Mouse (Mus musculus) hindbrain, postnatal 0 days (tissue): ENCODE measurements at regions not wholly inside any gene's neighbourhood (a gene's known extent, or its start where the extent isn't known, plus 50 kb on each side); places are given as distances from the start of the nearest gene placed in this dataset.

Experiments
- ATAC-seq: fragments of 200-750 bp; cut with Nextera tagmentation; 2 replicates; pipeline ENCODE4 v1.8.0; 2017; ENCODE audit warnings: mild to moderate bottlenecking, moderate TSS enrichment, moderate library complexity
- DNase-seq: peaks from one replicate; pipeline ENCODE4 v3.0.0-alpha.2; 2015; ENCODE audit warnings: low spot score
- H3K27ac ChIP-seq: fragments of 300-500 bp; sonication (generic); 2 replicates; pipeline ENCODE4 v1.5.1; 2014; ENCODE audit warnings: mild to moderate bottlenecking
- H3K27me3 ChIP-seq: fragments of 300-500 bp; sonication (generic); 2 replicates; pipeline ENCODE4 v1.6.1; 2014; ENCODE audit warnings: low read length, mixed read lengths; ENCODE audit not compliant: insufficient read depth
- H3K36me3 ChIP-seq: fragments of 300-500 bp; sonication (generic); 2 replicates; pipeline ENCODE4 v1.6.1; 2014; ENCODE audit warnings: low read length, mixed read lengths; ENCODE audit not compliant: insufficient read depth
- H3K4me1 ChIP-seq: fragments of 300-500 bp; sonication (generic); 2 replicates; pipeline ENCODE4 v1.6.1; 2014; ENCODE audit warnings: antibody characterized with exemption, low read length, mixed read lengths; ENCODE audit not compliant: insufficient read depth
- H3K4me2 ChIP-seq: fragments of 300-500 bp; sonication (generic); 2 replicates; pipeline ENCODE4 v1.6.1; 2014; ENCODE audit warnings: low read depth, mild to moderate bottlenecking, low read length, moderate library complexity, mixed read lengths
- H3K4me3 ChIP-seq: fragments of 300-500 bp; sonication (generic); 2 replicates; pipeline ENCODE4 v1.5.1; 2014; ENCODE audit warnings: low read length
- H3K9ac ChIP-seq: fragments of 300-500 bp; sonication (generic); replicated peaks from 2 replicates; pipeline ENCODE4 v1.6.1; 2014; ENCODE audit warnings: mild to moderate bottlenecking, low read length, moderate library complexity, mixed read lengths
- H3K9me3 ChIP-seq: fragments of 300-500 bp; sonication (generic); 2 replicates; pipeline ENCODE4 v1.6.1; 2016; ENCODE audit warnings: low read length, mixed read lengths
- CTCF ChIP-seq: IDR thresholded peaks from 2 replicates; pipeline ENCODE4 v1.5.1; 2016; ENCODE audit warnings: antibody characterized with exemption, control low read depth, low read depth
- WGBS: fragments of 180-500 bp; shearing (Covaris S2); extraction: QIAGEN DNeasy Blood & Tissue Kit; methylation state at CpG from one replicate; pipeline ENCODE4 v1.1.7; 2014; 5-methylcytosine and 5-hydroxymethylcytosine counted together

GRCm38 (mm10) chr2:78716157-78716798, 151.6 kb upstream of the Ube2e3 start:
- H3K27me3 ChIP-seq = no peaks in the 10 kb centered on the region
- no peak overlapping the region for H3K27ac ChIP-seq
- H3K4me2 ChIP-seq = no peak overlapping the region
- H3K36me3 ChIP-seq = no peaks in the 10 kb centered on the region
- DNase-seq = no peak
- H3K4me3 ChIP-seq = no peak overlapping the region
- no peaks in the 10 kb centered on the region for H3K9me3 ChIP-seq
- H3K4me1 ChIP-seq = no peaks in the 10 kb centered on the region
- H3K9ac ChIP-seq = no peak overlapping the region
- no peak for TF ChIP-seq CTCF
- WGBS = 70% methylated on average over 7 of the region's 7 CpGs
- no peak for ATAC-seq

GRCm38 (mm10) chr2:78694851-78695250, 173.1 kb upstream of the Ube2e3 start:
- ATAC-seq = no peak
- Histone ChIP-seq H3K4me3 (no peak overlapping the region), H3K9me3 (no peaks in the 10 kb centered on the region), H3K4me2 (no peak overlapping the region), H3K36me3 (no peaks in the 10 kb centered on the region), H3K27ac (no peak overlapping the region), H3K4me1 (no peaks in the 10 kb centered on the region), H3K9ac (no peak overlapping the region), H3K27me3 (no peaks in the 10 kb centered on the region)
- no peak for TF ChIP-seq CTCF
- 49% methylated on average over 6 of the region's 6 CpGs for WGBS
- no peak for DNase-seq

GRCm38 (mm10) chr2:78656668-78657067, 211.3 kb upstream of the Ube2e3 start:
- ATAC-seq (no peak), DNase-seq (peak; percentile 11)
- 63% methylated on average over 2 of the region's 2 CpGs for WGBS

DNA sequence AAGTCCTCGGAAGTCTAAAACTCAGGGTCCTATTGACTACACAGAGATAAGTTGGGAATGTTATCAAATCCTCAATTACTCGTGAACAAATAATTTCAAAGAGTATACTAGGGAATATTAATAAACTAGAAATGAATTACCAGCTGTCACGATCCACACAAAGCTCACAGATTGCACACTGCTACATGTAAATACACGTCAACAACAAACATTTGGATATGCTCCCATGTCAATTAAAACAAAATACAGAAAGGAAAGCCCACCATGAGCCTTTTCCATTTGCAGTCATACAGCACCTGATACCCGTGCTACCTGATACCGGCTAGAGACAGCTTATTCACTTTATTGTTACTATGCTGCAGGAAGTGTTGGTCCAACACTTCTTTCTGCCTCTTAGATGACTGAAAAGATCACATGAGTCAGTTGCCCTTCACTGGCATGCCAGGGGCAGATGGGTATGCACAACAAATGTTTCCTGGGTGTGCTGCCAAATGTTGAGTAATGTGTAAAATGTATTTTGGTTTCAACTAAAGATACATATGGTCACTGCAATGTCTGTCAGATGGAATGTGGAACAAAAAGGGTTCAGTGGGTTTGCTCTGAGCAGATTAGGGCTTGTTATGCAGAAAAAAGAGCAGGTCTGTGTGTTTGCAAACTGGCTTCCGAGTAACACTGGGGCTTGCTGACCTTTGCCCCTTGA, 212.6 kb upstream of the Ube2e3 start:
- 66% methylated on average over 7 of the region's 7 CpGs for WGBS
- Histone ChIP-seq H3K36me3 (no peaks in the 10 kb centered on the region), H3K4me2 (no peak overlapping the region), H3K27ac (no peak overlapping the region), H3K9me3 (no peaks in the 10 kb centered on the region), H3K27me3 (no peaks in the 10 kb centered on the region), H3K4me3 (no peak overlapping the region), H3K9ac (no peak overlapping the region), H3K4me1 (no peaks in the 10 kb centered on the region)
- TF ChIP-seq CTCF = no peak
- DNase-seq = peak; percentile 3
- ATAC-seq = no peak

More at GRCm38 (mm10) chr2:78656668-78657067, 211.3 kb upstream of the Ube2e3 start:
- Histone ChIP-seq H3K4me1 (no peaks in the 10 kb centered on the region), H3K27ac (no peak overlapping the region), H3K9ac (no peak overlapping the region), H3K9me3 (no peaks in the 10 kb centered on the region), H3K36me3 (no peaks in the 10 kb centered on the region), H3K4me2 (no peak overlapping the region), H3K27me3 (no peaks in the 10 kb centered on the region), H3K4me3 (no peak overlapping the region)
- no peak for TF ChIP-seq CTCF

DNA sequence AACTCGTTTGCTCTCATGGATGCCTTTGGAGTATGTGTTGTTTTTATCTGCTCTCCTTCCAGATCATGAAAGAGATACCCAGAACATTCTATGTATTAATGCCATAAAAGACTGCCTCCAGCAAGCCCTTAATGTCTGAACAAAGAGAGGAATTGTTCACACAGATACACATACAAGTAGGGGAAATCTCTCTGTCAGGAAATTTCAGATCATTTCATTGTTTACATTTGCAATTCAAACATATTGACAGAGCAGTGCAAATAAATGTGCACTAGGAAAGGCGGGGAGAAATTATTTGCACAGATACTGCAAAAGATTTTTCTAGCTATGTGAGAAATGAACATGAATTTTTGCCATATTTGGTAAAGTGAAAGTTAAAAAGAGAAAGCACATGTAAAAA, 216.4 kb upstream of the Ube2e3 start:
- 62% methylated on average over 2 of the region's 2 CpGs for WGBS
- ATAC-seq = no peak
- Histone ChIP-seq H3K9ac (no peak overlapping the region), H3K36me3 (no peaks in the 10 kb centered on the region), H3K9me3 (no peaks in the 10 kb centered on the region), H3K4me3 (no peak overlapping the region), H3K4me1 (no peaks in the 10 kb centered on the region), H3K27me3 (no peaks in the 10 kb centered on the region), H3K4me2 (no peak overlapping the region), H3K27ac (no peak overlapping the region)
- DNase-seq = no peak
- TF ChIP-seq CTCF = no peak

DNA sequence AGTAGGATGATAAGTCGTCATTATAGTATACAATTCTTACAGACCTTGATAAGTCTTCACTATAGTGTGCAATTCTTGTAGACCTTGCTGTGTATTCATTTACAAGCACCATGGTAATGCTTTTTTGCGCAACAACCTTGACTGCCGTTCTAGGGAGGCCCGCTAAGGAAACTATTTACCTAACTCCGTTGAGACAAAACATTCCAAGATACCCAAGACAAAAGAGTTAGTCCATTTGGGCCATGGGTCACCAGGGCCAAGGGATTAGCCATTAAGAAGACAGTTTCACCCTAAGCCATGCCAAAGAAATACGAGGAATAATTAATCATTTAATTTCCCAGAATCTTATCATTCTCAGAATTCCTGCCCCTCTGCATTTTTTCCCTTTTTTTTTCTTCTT, 227.6 kb upstream of the Ube2e3 start:
- H3K9ac ChIP-seq = no peak overlapping the region
- no peak for DNase-seq
- TF ChIP-seq CTCF = no peak
- no peak for ATAC-seq
- WGBS = 85% methylated on average over 6 of the region's 6 CpGs
- no peaks in the 10 kb centered on the region for H3K9me3 ChIP-seq
- no peak overlapping the region for H3K4me2 ChIP-seq
- H3K4me3 ChIP-seq = no peak overlapping the region
- no peaks in the 10 kb centered on the region for H3K36me3 ChIP-seq
- H3K27me3 ChIP-seq = no peaks in the 10 kb centered on the region
- H3K27ac ChIP-seq = no peak overlapping the region
- H3K4me1 ChIP-seq = no peaks in the 10 kb centered on the region

GRCm38 (mm10) chr2:78625264-78625663, 242.7 kb upstream of the Ube2e3 start:
- DNase-seq (no peak), ATAC-seq (no peak)
- WGBS = 83% methylated on average over 4 of the region's 4 CpGs
- Histone ChIP-seq H3K27ac (no peak overlapping the region), H3K4me1 (no peaks in the 10 kb centered on the region), H3K4me3 (no peak overlapping the region), H3K36me3 (no peaks in the 10 kb centered on the region), H3K27me3 (no peaks in the 10 kb centered on the region), H3K9me3 (no peaks in the 10 kb centered on the region), H3K4me2 (no peak overlapping the region), H3K9ac (no peak overlapping the region)
- no peak for TF ChIP-seq CTCF
